Mouse (Mus musculus) limb, embryonic 15.5 days (tissue): Measurements from ENCODE around the gene Ctsk. TPM values are rescaled to one million over a fixed set of nuclear protein-coding genes. Genes with fewer than 3 reads are reported as not detected.
"Not testable (repeated sequence)": the region's sequence is repeated elsewhere in the genome, so short reads cannot be mapped to it uniquely, and the experiment has no call there.

Experiments used
- ATAC-seq: fragments of 200-750 bp; cut with Nextera tagmentation; 2 replicates; pipeline ENCODE4 v1.8.0; 2017; ENCODE audit warnings: low read depth, moderate TSS enrichment; ENCODE audit not compliant: insufficient number of reproducible peaks, low FRiP score, low TSS enrichment
- H3K27ac ChIP-seq: fragments of 300-500 bp; sonication (generic); 2 replicates; pipeline ENCODE4 v1.5.1; 2015; ENCODE audit warnings: moderate library complexity, mild to moderate bottlenecking, inconsistent platforms
- H3K27me3 ChIP-seq: fragments of 300-500 bp; sonication (generic); 2 replicates; pipeline ENCODE4 v1.6.1; 2015; ENCODE audit warnings: inconsistent platforms
- H3K36me3 ChIP-seq: fragments of 300-500 bp; sonication (generic); 2 replicates; pipeline ENCODE4 v1.6.1; 2015; ENCODE audit warnings: inconsistent platforms
- H3K4me1 ChIP-seq: fragments of 300-500 bp; sonication (generic); 2 replicates; pipeline ENCODE4 v1.6.1; 2015; ENCODE audit warnings: inconsistent platforms
- H3K4me2 ChIP-seq: fragments of 300-500 bp; sonication (generic); 2 replicates; pipeline ENCODE4 v1.6.1; 2015; ENCODE audit warnings: mild to moderate bottlenecking, inconsistent platforms
- H3K4me3 ChIP-seq: fragments of 300-500 bp; sonication (generic); 2 replicates; pipeline ENCODE4 v1.5.1; 2015; ENCODE audit warnings: mild to moderate bottlenecking, inconsistent platforms
- H3K9ac ChIP-seq: fragments of 300-500 bp; sonication (generic); 2 replicates; pipeline ENCODE4 v1.6.1; 2015; ENCODE audit warnings: inconsistent platforms
- H3K9me3 ChIP-seq: fragments of 300-500 bp; sonication (generic); 2 replicates; pipeline ENCODE4 v1.6.1; 2016; ENCODE audit warnings: inconsistent platforms
- WGBS: fragments of 180-500 bp; shearing (Covaris S2); methylation state at CpG from one replicate; pipeline ENCODE4 v1.1.7; 2015; 5-methylcytosine and 5-hydroxymethylcytosine counted together
- polyA plus RNA-seq: library from polyadenylated mRNA; unstranded; fragments of >200 nt; fragmentation: Nextera tagmentation; extraction: Ambion mirVana; gene quantifications from 2 replicates; pipeline ENCODE4 v1.2.1, GENCODE M21; 2015

Gene Ctsk
- polyA plus RNA-seq, 1 experiment from 2014 or later, result 97.6 TPM

DNA sequence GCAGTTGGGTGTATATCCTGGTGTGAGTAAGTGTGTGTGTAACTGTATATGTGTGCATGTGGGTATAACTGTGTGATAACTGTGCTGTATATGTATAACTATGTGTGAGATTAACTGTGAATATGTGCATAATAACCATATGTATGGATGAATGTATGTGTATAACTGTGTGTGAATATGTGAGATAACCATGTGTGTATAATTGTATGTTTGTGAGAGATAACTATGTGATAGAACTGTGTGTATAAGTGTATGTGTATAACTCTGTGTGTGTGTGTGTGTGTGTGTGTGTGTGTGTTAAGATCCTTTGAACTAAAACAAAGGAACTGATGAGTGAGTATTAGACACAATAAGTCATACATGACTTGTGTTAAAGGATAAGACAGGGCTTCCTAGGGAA lies 27.1 kb downstream of the Ctsk start:
- Histone ChIP-seq H3K27ac (no peak overlapping the region), H3K4me2 (no peak overlapping the region), H3K4me3 (no peak overlapping the region), H3K27me3 (no peaks in the 10 kb centered on the region), H3K4me1 (no peaks in the 10 kb centered on the region), H3K9ac (no peak overlapping the region), H3K9me3 (no peaks in the 10 kb centered on the region), H3K36me3 (no peaks in the 10 kb centered on the region)
- no peak for ATAC-seq

GRCm38 (mm10) chr3:95526622-95527211 lies 27.7 kb downstream of the Ctsk start, which contains the start of gene Ctss:
Ctss (plus strand) TSS chr3:95526786.
- WGBS, result 84% methylated on average over 8 of the region's 8 CpGs
- no peak within 1 kb of the TSS for H3K4me3 ChIP-seq
- no peak within 1 kb of the TSS for H3K27ac ChIP-seq
- H3K36me3 ChIP-seq, result no peaks in the 10 kb centered on the region
- H3K9me3 ChIP-seq, result no peaks in the 10 kb centered on the region
- H3K27me3 ChIP-seq, result no peaks in the 10 kb centered on the region
- no peaks in the 10 kb centered on the region for H3K4me1 ChIP-seq
- ATAC-seq, result no peak
- no peak within 1 kb of the TSS for H3K4me2 ChIP-seq
- H3K9ac ChIP-seq, result no peak within 1 kb of the TSS

DNA sequence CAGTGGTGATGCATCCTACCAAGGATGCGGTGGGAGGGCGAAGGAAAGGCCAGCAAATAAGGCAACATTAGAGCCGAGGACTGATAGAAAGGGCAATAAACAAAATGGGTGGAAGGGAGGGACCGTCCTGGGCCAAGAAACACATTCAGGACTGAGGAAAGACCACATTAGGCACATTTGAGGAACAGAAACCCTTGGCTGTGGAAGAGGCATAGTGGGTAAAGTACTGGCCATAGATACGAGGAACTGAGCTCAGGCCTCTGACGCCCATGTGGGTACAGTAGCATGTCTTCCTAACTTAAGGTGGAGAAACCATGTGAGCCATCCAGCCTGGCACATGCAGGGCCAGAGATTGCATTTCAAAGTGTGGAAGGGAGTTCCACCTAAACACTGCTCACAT lies 30.8 kb downstream of the Ctsk start:
- H3K4me1 ChIP-seq, result no peaks in the 10 kb centered on the region
- no peak overlapping the region for H3K4me2 ChIP-seq
- WGBS, result 86% methylated on average over 6 of the region's 6 CpGs
- H3K27ac ChIP-seq, result no peak overlapping the region
- H3K27me3 ChIP-seq, result no peaks in the 10 kb centered on the region
- no peak overlapping the region for H3K4me3 ChIP-seq
- H3K9me3 ChIP-seq, result no peaks in the 10 kb centered on the region
- no peak overlapping the region for H3K9ac ChIP-seq
- no peak for ATAC-seq
- no peaks in the 10 kb centered on the region for H3K36me3 ChIP-seq

GRCm38 (mm10) chr3:95531025-95531424 lies 32.0 kb downstream of the Ctsk start:
- Histone ChIP-seq H3K27ac (no peak overlapping the region), H3K36me3 (no peaks in the 10 kb centered on the region), H3K9ac (no peak overlapping the region), H3K4me2 (no peak overlapping the region), H3K9me3 (no peaks in the 10 kb centered on the region), H3K27me3 (no peaks in the 10 kb centered on the region), H3K4me1 (no peaks in the 10 kb centered on the region), H3K4me3 (no peak overlapping the region)
- ATAC-seq, result no peak
- whole genome bisulfite sequencing, result 81% methylated on average over 1 of the region's 1 CpGs

DNA sequence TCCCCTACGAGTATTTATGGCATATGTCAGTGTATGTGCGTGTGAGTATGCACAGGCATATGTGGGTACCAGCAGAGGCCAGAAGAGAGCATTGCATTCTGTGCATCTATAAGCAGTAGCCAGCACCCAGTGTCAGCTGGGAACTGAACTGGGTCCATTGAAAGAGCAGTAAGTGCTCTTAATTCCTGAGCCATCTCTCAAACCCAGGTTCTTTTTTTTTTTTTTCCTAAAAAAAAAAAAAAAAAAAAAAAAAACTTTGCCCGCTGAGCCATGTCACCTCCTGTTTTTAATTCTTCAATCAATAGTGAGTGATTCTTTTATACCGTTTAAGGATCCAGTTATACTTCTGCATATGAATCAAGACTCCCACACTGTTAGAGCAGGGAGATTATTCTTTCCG lies 34.3 kb downstream of the Ctsk start:
- H3K4me3 ChIP-seq, result no peak overlapping the region
- ATAC-seq, result no peak
- 87% methylated on average over 5 of the region's 5 CpGs for WGBS
- no peaks in the 10 kb centered on the region for H3K4me1 ChIP-seq
- no peaks in the 10 kb centered on the region for H3K27me3 ChIP-seq
- H3K36me3 ChIP-seq, result no peaks in the 10 kb centered on the region
- no peaks in the 10 kb centered on the region for H3K9me3 ChIP-seq
- H3K27ac ChIP-seq, result no peak overlapping the region
- H3K9ac ChIP-seq, result no peak overlapping the region
- no peak overlapping the region for H3K4me2 ChIP-seq

DNA sequence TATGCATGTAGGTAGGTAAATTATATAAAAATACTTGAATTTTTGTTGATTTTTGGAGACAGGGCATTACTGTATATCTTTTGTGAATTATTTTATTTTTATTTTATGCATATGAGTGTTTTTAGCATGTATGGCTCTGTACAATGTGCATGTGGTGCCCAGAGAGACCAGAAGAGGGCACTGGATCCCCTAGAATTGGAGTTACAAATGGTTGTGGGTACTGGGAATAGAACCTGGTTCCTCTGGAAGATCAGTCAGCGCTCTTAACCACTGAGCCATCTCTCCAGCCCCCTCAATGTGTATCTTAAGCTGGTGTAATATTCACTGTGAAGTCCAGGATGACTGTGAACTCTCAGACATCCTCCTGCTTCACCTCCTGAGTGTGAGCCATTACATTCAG lies 35.9 kb downstream of the Ctsk start:
- H3K36me3 ChIP-seq, result no peaks in the 10 kb centered on the region
- H3K9me3 ChIP-seq, result no peaks in the 10 kb centered on the region
- no peak overlapping the region for H3K4me3 ChIP-seq
- no peaks in the 10 kb centered on the region for H3K4me1 ChIP-seq
- H3K9ac ChIP-seq, result no peak overlapping the region
- no peak overlapping the region for H3K4me2 ChIP-seq
- H3K27me3 ChIP-seq, result no peaks in the 10 kb centered on the region
- H3K27ac ChIP-seq, result no peak overlapping the region
- ATAC-seq, result no peak
- WGBS, result 84% methylated on average over 1 of the region's 1 CpGs

- Histone ChIP-seq H3K9me3 (no peaks in the 10 kb centered on the region), H3K4me2 (no peak overlapping the region), H3K27ac (no peak overlapping the region), H3K4me3 (no peak overlapping the region), H3K4me1 (no peaks in the 10 kb centered on the region), H3K27me3 (no peaks in the 10 kb centered on the region), H3K9ac (no peak overlapping the region), H3K36me3 (no peaks in the 10 kb centered on the region)
- ATAC-seq, result no peak
- WGBS, result 89% methylated on average over 10 of the region's 10 CpGs
Observed at GRCm38 (mm10) chr3:95538936-95539335, 39.9 kb downstream of the Ctsk start.

GRCm38 (mm10) chr3:95539837-95540236 lies 40.8 kb downstream of the Ctsk start:
- H3K4me1 ChIP-seq, result no peaks in the 10 kb centered on the region
- H3K27me3 ChIP-seq, result no peaks in the 10 kb centered on the region
- no peak overlapping the region for H3K27ac ChIP-seq
- no peak overlapping the region for H3K4me2 ChIP-seq
- ATAC-seq, result no peak
- no peaks in the 10 kb centered on the region for H3K36me3 ChIP-seq
- no peak overlapping the region for H3K4me3 ChIP-seq
- WGBS, result 88% methylated on average over 4 of the region's 4 CpGs
- H3K9me3 ChIP-seq, result no peaks in the 10 kb centered on the region
- H3K9ac ChIP-seq, result no peak overlapping the region

DNA sequence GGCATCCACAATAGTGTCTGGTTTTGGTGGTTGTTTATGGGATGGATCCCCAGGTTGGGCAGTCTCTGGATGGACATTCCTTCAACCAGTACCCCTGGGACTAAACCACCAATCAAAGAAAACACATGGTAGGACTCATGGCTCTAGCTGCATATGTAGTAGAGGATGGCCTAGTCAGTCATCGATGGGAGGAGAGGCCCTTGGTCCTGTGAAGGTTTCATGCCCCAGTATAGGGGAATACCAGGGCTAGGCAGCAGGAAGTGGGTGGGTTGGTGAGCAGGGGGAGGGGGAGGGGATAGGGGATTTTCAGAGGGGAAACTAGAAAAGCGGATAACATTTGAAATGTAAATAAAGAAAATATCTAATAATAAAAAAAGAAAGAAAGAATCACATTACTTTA lies 42.1 kb downstream of the Ctsk start:
- H3K4me1 ChIP-seq, H3K4me3 ChIP-seq, H3K36me3 ChIP-seq, H3K27ac ChIP-seq, H3K9ac ChIP-seq, ATAC-seq, H3K4me2 ChIP-seq, H3K9me3 ChIP-seq, H3K27me3 ChIP-seq: not testable (repeated sequence)
- WGBS, result 82% methylated on average over 2 of the region's 2 CpGs

GRCm38 (mm10) chr3:95542171-95542570 lies 43.1 kb downstream of the Ctsk start:
- Histone ChIP-seq H3K36me3 (no peaks in the 10 kb centered on the region), H3K9me3 (no peaks in the 10 kb centered on the region), H3K4me1 (no peaks in the 10 kb centered on the region), H3K27me3 (no peaks in the 10 kb centered on the region), H3K4me3 (no peak overlapping the region), H3K27ac (no peak overlapping the region), H3K9ac (no peak overlapping the region), H3K4me2 (no peak overlapping the region)
- no peak for ATAC-seq

DNA sequence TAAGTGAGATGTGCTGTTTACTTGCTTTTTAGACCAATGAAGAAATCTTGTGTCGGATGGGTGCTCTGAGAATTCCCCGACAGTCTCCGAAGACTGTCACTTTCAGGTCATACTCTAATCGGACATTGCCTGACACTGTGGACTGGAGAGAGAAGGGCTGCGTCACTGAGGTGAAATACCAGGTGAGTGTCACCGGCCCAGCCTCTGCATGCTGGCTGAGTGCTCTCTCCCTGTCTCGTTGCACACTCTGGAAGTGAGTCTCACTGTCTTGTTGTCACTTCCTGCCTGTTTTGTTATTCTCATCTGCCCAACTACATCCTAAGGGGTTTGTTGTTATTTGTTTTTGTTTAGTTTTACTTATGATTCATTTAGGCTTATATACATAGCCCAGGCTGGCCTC lies 43.9 kb downstream of the Ctsk start:
- no peak for ATAC-seq
- WGBS, result 70% methylated on average over 7 of the region's 7 CpGs
- H3K27ac ChIP-seq, result no peak overlapping the region

GRCm38 (mm10) chr3:95550176-95550575 lies 51.1 kb downstream of the Ctsk start:
- Histone ChIP-seq H3K4me2 (no peak overlapping the region), H3K36me3 (no peaks in the 10 kb centered on the region), H3K27ac (no peak overlapping the region), H3K4me1 (no peaks in the 10 kb centered on the region), H3K9me3 (no peaks in the 10 kb centered on the region), H3K27me3 (no peaks in the 10 kb centered on the region), H3K9ac (no peak overlapping the region), H3K4me3 (no peak overlapping the region)
- no peak for ATAC-seq
- 63% methylated on average over 1 of the region's 1 CpGs for WGBS

More for the DNA sequence above, 43.9 kb downstream of the Ctsk start:
- no peaks in the 10 kb centered on the region for H3K36me3 ChIP-seq
- no peak overlapping the region for H3K4me2 ChIP-seq
- H3K4me1 ChIP-seq, result no peaks in the 10 kb centered on the region
- no peaks in the 10 kb centered on the region for H3K9me3 ChIP-seq
- no peaks in the 10 kb centered on the region for H3K27me3 ChIP-seq
- H3K4me3 ChIP-seq, result no peak overlapping the region
- no peak overlapping the region for H3K9ac ChIP-seq

- no peak overlapping the region for H3K4me2 ChIP-seq
- ATAC-seq, result no peak
- H3K9ac ChIP-seq, result no peak overlapping the region
- no peaks in the 10 kb centered on the region for H3K36me3 ChIP-seq
- 52% methylated on average over 3 of the region's 3 CpGs for WGBS
- H3K27me3 ChIP-seq, result no peaks in the 10 kb centered on the region
- H3K9me3 ChIP-seq, result no peaks in the 10 kb centered on the region
- no peak overlapping the region for H3K27ac ChIP-seq
- no peak overlapping the region for H3K4me3 ChIP-seq
- H3K4me1 ChIP-seq, result no peaks in the 10 kb centered on the region
Observed at GRCm38 (mm10) chr3:95553986-95554385, 54.9 kb downstream of the Ctsk start.
